Mouse (Mus musculus) lung, adult 2 months (tissue): ENCODE data around the gene Clec4n.

Experiments
- CTCF ChIP-seq: fragments of 200-500 bp; IDR thresholded peaks from 2 replicates; pipeline ENCODE4 v1.5.1; 2011; ENCODE audit warnings: mild to moderate bottlenecking, low read length, control low read depth; ENCODE audit not compliant: insufficient read depth
- POLR2A ChIP-seq: fragments of 200-500 bp; IDR thresholded peaks from 2 replicates; pipeline ENCODE4 v1.6.1; 2011; ENCODE audit warnings: low read depth, mild to moderate bottlenecking, control low read depth, low read length, borderline replicate concordance; ENCODE audit errors: extremely low read depth

DNA sequence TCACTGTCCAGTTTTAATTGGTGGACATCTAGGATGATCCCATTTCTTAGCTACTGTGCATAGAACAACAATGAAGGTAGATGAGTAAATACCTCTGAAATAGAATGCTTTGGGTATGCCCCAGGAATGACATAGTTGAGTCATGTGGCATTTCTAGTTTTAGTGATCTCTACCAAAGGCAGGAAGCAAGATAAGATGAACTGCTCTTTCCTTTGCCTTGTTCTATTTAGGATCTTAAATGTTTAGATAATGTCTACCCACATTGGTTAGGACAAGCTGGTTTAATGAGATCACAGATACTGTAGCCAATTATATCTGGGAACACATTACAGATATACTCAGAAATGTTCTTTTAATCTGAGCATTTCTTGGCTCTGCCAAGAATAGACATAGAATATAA lies 7.9 kb downstream of the Clec4n start:
- TF ChIP-seq POLR2A, result no peak
- no peak for TF ChIP-seq CTCF
